Mouse (Mus musculus): ENCODE data around the gene Tceal1. TPM values are rescaled to one million over a fixed set of nuclear protein-coding genes. Genes with fewer than 3 reads are reported as not detected.
A peak's percentile ranks its signal among the peaks of the same experiment; 100 is the strongest.

The Tceal1 gene
- total RNA-seq, 2 experiments from 2014 or later: 14.1 to 16.6 TPM

DNA sequence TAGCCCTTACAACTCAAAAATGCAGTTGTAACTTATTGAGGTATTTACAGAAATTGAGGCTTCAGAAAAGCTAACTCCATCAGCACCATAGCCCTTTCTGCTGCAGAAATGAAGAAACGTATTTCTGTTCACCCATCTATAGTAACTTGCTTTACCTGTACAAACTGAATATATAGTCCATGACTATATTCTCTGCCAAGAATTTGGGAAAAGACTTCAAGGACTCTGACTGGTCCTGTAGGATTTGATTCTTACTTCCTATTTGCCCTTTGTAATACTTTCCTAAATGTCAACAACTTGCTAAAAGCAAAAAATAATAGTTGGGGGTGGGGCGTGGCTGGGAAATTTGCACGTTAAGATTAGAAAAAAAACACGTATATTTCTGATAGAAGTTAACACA, 24.2 kb downstream of the Tceal1 start:
- TF ChIP-seq CTCF (IDR thresholded peaks at IDR 0.05): no peak
- intact Hi-C loops (cut with DNase I): no loop called here
- no peak overlapping the region for H3K4me3 ChIP-seq

DNA sequence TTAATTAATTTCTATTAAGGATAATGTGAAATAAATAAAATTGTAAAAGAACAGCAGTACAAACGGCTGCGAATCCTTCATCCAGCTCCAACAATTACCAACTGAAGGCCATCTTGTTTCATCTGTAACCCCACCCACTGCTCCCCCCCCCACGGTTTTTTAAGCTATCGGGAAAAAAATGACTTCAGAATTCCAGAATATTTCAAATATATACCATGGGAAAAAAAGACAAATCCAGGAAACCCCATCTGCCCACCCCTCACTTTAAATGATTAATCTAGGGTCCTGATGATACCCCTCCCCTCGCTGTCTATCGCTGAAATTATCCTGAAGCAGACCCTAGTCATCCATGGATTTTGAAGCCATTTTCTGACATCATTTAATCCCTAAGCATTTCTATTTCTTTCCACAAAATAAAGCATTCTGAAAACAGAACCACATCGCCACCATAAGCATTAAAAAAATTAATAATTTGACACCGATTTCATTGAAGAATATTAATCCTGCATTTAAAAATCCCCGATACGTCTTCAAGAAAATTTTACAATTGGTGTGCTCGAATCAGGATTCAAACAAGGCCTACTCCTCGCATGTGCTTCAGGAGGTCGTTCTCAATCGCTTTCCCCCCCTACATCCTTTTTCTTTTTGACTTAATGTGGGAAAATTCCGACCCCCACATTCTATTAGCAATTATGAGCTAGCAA, 32.5 kb downstream of the Tceal1 start:
- intact Hi-C loops (cut with DNase I): loop anchor here (5.0 kb wide), 3 partner anchors 73 to 277 kb away; no protein-coding TSS in a partner anchor
- DNase-seq (ENCODE audit: extremely low spot score in 1 of 2, low spot score in 2 of 2): no peak
- H3K4me3 ChIP-seq: peak overlapping the region; percentile 57
- peak overlapping the region; percentile 78 for H3K27ac ChIP-seq
- no peak for TF ChIP-seq CTCF (IDR thresholded peaks at IDR 0.05)

More for the DNA sequence above, 24.2 kb downstream of the Tceal1 start:
- no peak overlapping the region for H3K27ac ChIP-seq
- no peak for DNase-seq (ENCODE audit: extremely low spot score in 1 of 2, low spot score in 2 of 2)

DNA sequence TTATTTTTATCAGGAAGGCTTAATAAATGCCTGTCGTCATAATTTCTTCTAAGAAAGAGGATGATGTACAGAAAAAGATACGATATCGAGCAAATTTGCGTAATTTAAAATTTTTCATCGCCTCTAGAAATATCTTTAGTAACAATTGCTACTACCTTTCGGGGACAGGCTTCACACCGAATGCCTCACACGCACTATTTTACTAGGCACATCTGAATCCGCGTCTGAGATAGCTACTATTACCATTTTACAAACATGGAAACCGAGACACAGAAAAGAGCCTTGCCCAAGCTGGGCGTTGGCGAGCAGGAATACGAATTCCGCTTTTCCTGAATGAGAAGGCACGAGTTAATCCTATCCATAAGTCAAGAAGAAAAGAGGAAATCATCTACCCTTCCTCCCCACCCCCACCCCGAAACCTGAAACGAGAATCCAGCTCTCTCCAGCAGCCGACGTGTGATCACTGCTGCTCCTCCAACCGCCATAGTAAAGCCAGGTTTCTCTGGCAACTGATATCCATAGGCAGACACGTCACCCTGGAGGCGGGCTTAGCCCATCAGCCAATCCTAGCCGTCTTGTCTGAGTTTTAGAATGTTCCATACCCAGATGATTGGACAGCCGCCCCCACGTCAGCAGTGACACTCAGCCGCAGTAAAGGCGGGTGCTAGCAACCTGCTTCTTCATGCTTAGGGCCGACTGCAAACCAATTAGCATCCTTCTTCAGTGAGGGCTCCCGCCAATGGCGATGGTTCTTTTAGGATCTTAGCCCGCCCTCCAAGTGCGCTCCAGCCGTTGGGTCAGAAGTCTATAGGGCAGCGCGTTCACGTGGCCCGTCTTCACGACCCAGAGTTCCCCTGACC, 33.2 kb downstream of the Tceal1 start:
- no peak for TF ChIP-seq CTCF (IDR thresholded peaks at IDR 0.05)
- peak overlapping the region; percentile 60 for H3K4me3 ChIP-seq
- peak; percentile 83 to 90 for DNase-seq (ENCODE audit: extremely low spot score in 1 of 2, low spot score in 2 of 2)
- peak overlapping the region; percentile 93 for H3K27ac ChIP-seq
- intact Hi-C loops (cut with DNase I): loop anchor here (1.0 to 5.0 kb wide), 4 partner anchors 33 to 276 kb away; no protein-coding TSS in a partner anchor

DNA sequence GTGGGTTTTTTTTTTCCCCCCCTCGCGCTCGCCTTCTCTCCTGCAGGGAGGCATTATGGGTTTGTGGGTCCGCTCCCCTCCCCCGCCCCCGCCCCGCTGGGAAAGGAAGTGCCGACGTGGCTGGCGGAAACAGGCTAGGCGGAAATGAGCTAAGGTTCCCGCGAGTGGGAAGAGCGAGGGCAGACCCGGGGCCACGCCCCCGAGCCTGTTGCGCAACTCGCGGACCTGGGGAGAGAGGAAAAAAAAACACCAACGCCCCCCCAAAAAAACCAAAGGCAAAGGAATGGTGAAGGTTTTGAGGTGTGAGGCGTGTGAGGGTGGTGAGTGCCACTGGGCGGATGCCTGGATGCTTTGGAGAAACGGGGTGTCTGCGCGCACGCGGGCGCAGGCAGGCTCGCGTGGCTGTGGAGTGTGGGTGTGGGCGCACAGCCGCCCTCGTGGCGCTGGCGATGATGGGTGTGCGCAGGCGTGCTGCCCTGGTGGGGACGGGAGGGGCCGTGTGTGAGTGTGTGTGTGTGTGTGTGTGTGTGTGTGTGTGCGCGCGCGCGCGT, 33.9 kb downstream of the Tceal1 start:
- intact Hi-C loops (cut with DNase I): loop anchor here (1.0 to 5.0 kb wide), 5 partner anchors 33 to 276 kb away; no protein-coding TSS in a partner anchor
- Histone ChIP-seq H3K4me3 (peak overlapping the region; percentile 60), H3K27ac (peak overlapping the region; percentile 93)
- DNase-seq (ENCODE audit: extremely low spot score in 1 of 2, low spot score in 2 of 2): peak; percentile 62 to 70
- TF ChIP-seq CTCF (IDR thresholded peaks at IDR 0.05): no peak

DNA sequence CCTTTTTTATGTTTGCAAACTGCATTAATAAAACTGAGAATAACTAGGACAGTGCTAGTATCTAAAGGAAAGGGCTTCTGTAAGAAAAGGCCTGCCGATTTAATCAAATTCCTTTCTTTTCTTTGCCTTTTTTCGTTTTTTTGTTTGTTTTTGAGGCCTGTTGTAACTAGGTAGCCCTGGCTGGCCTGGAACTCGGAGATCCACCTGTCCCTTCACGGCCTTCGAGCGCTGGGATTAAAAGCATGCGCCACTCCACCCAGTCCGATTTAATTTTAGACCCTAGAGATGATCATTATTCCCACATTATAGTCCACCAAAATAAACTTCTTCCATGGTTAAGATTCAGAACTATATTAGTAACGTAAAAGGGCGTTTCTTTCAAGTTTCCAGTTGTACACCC, 34.5 kb downstream of the Tceal1 start:
- Histone ChIP-seq H3K4me3 (peak overlapping the region; percentile 60), H3K27ac (peak overlapping the region; percentile 93)
- DNase-seq (ENCODE audit: extremely low spot score in 1 of 2, low spot score in 2 of 2): no peak
- intact Hi-C loops (cut with DNase I): loop anchor here (1.0 to 5.0 kb wide), 4 partner anchors 75 to 275 kb away; no protein-coding TSS in a partner anchor
- TF ChIP-seq CTCF (IDR thresholded peaks at IDR 0.05): no peak

DNA sequence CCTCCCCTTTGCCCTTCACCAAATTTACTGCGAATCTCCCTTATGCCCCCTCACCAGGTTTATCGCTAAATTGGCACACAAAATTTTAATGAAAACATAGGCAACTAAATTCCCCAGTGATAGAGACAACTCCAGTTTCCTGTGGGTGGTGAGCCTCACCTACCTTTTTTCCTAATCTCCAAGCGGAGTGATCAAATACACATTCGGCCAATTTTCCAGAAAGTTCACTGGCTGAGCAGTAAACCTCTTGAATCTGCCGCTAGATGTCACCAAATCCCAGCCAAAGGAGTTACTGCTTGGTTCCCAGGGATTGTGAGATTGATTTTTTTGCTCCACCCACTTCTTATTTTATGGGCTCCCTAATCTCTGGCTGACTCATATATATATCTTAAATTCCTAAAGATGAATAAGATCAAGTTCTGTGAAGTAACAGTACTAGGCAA, 34.9 kb downstream of the Tceal1 start:
- Histone ChIP-seq H3K27ac (peak overlapping the region; percentile 93), H3K4me3 (peak overlapping the region; percentile 60)
- peak; percentile 25 to 55 for DNase-seq (ENCODE audit: extremely low spot score in 1 of 2, low spot score in 2 of 2)
- TF ChIP-seq CTCF (IDR thresholded peaks at IDR 0.05): peak; percentile 67
- intact Hi-C loops (cut with DNase I): loop anchor here (1.0 to 5.0 kb wide), 4 partner anchors 75 to 275 kb away; no protein-coding TSS in a partner anchor

DNA sequence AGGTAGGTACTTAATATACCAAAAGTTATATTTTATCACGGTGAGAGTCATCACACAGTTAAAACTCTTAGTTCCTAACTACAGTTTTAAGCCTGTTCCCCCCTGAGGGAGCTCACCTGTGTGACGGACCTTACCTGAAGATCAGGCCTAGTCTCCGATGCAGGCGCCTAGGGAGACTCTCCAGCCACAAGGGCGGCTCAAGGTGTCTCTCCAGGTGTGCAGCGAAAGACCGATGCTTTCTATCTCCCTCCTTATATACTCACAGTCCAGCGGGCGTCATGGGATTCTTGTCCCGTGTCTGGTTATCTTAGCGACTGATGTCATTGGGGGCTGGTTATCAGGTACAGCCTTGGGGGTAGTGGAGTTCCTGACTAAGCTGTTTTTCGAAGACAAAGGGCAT, 35.7 kb downstream of the Tceal1 start, which contains the start of gene Morf4l2:
Gene Morf4l2 (minus strand): TSS at position 232 of the 400 bp plus-strand sequence.
- TF ChIP-seq CTCF (IDR thresholded peaks at IDR 0.05): no peak
- H3K27ac ChIP-seq: peak within 1 kb of the TSS; percentile 93
- peak within 1 kb of the TSS; percentile 60 for H3K4me3 ChIP-seq
- intact Hi-C loops (cut with DNase I): loop anchor here (5.0 kb wide), 3 partner anchors 76 to 274 kb away; no protein-coding TSS in a partner anchor
- no peak for DNase-seq (ENCODE audit: extremely low spot score in 1 of 2, low spot score in 2 of 2)

DNA sequence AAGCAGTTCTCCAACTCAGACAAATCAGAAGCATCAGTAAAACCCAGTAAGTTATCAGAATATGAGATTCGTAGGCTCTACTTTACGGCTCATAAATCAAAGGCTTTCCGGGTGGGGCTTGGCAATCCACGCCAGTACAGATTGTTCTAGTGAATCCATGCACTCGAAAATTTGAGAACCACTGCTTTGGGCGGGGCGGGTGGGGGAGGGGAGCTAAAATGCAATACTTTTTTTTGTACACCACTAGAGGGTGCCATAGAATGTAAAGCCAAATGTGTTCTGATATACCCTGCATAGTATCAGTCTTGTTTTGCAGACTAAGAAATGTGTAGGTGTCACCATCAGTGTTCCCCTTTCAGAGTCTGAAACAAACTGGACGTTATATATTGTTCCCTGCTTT, 36.9 kb downstream of the Tceal1 start:
- no peak overlapping the region for H3K27ac ChIP-seq
- no peak overlapping the region for H3K4me3 ChIP-seq
- DNase-seq (ENCODE audit: extremely low spot score in 1 of 2, low spot score in 2 of 2): no peak
- intact Hi-C loops (cut with DNase I): loop anchor here (5.0 kb wide), 3 partner anchors 77 to 273 kb away; no protein-coding TSS in a partner anchor
- peak; percentile 44 for TF ChIP-seq CTCF (IDR thresholded peaks at IDR 0.05)

DNA sequence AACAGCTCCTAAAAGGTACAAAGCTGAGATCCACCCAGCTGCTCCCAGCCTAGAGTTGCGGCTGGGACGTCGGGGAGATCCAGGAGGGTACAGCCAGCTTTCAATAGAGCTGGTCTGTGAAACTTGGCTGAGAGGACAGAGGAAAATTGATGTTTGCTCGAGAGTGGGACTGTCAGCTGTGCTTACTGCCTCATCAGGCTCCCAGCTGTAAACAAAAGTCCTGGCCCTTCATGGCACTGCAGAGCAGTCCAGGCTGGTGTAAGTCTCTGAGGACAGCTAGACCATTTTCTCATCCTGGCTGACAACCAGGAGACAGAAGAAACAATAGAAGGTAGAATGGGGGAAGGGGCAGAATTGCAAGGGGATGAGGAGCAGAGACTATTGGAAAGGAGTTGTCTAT, 41.5 kb downstream of the Tceal1 start:
- intact Hi-C loops (cut with DNase I): no loop called here
- no peak for DNase-seq (ENCODE audit: extremely low spot score in 1 of 2, low spot score in 2 of 2)
- H3K4me3 ChIP-seq: no peak overlapping the region
- no peak overlapping the region; the same call in 1 of the 2 replicates for H3K27ac ChIP-seq
- no peak for TF ChIP-seq CTCF (IDR thresholded peaks at IDR 0.05)

DNA sequence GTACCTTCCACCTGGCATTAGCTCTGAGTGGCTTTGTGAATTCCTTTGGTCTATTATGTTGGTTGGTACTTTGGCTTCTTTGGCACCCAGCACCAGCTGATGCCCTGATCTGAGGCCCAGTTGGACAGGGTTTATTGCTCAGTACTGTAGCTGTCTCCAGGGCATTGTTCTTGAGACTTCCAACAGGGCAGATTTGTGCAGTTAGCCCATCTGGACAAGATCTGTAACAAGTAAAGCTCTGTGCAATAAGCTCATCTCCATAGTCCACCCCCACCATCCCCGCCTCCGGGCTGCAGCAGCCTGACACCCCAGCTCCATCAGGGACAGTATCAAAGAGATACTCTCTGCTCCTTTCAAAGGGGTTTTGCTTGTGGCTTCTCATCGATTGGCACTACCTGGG, 47.7 kb downstream of the Tceal1 start:
- no peak overlapping the region for H3K27ac ChIP-seq
- intact Hi-C loops (cut with DNase I): no loop called here
- no peak overlapping the region for H3K4me3 ChIP-seq
- no peak for TF ChIP-seq CTCF (IDR thresholded peaks at IDR 0.05)
- peak in 1 of 2 experiments; percentile 20 for DNase-seq (ENCODE audit: extremely low spot score in 1 of 2, low spot score in 2 of 2)

Other genes with a start within 250 kb of the Tceal1 start
- not detected for gene Kir3dl1, start 190.0 kb upstream of the Tceal1 start, total RNA-seq (2021)
- not detected for gene Kir3dl2, start 163.9 kb upstream of the Tceal1 start, total RNA-seq (2021)
- gene Tceal3, start 117.1 kb upstream of the Tceal1 start, total RNA-seq (2021): 100 to 1,000 TPM; 172 to 177 TPM
- 100 to 1,000 TPM; 325 to 327 TPM for gene Morf4l2, start 35.7 kb downstream of the Tceal1 start, total RNA-seq (2021)
- under 1 TPM in 1 of 2 experiments, not detected in 1; 0.89 TPM for gene Glra4, start 72.2 kb downstream of the Tceal1 start, total RNA-seq (2021)
- 100 to 1,000 TPM; 435 to 470 TPM for gene Plp1, start 114.7 kb downstream of the Tceal1 start, total RNA-seq (2021)
- 10 to 100 TPM; 13.8 to 16.0 TPM for gene Rab9b, start 160.8 kb downstream of the Tceal1 start, total RNA-seq (2021)
- not detected for gene H2bfm, start 219.3 kb downstream of the Tceal1 start, total RNA-seq (2021)